Comparison of ENCODE assay signal across 8 mouse cellular contexts in genomic region chr3:127071471-127071870, GRCm38 (mm10).
DNase-seq lines count a peak whose midpoint lies in the region; ATAC-seq lines count a peak whose summit lies in the region.

No protein-coding gene starts in this region.

- no peak for ATAC-seq in megakaryocyte, adult 5-6 weeks (ENCODE audit: poor library complexity, severe bottlenecking)

- DNase-seq in adrenal gland, postnatal 10 days = peak; percentile 15
- no peak for DNase-seq in adrenal gland, adult 2 months
- DNase-seq in testis, postnatal 10 days (ENCODE audit: low spot score) = peak; percentile 50
- DNase-seq in testis, postnatal 14 days (ENCODE audit: low spot score) = no peak
- DNase-seq in layer of hippocampus, adult 9-11 months = peak; percentile 71
- peak; percentile 85 for DNase-seq in telencephalon, adult 2 months (ENCODE audit: low read depth, low spot score)
- no peak for DNase-seq in spleen, postnatal 10 days (ENCODE audit: low spot score in 2 of 2)

Comparison
In these comparisons a context has a peak if more than half of its experiments do, and no peak if none do; other contexts are left out.
1. DNase-seq: peak in adrenal gland, postnatal 10 days (single experiment), testis, postnatal 10 days (single experiment), layer of hippocampus, adult 9-11 months (single experiment) and telencephalon, adult 2 months (single experiment); none in adrenal gland, adult 2 months (single experiment), testis, postnatal 14 days (single experiment) and spleen, postnatal 10 days (0 of 2).